Mouse (Mus musculus) heart, embryonic 13.5 days (tissue): ENCODE measurements at regions not wholly inside any gene's neighbourhood (a gene's known extent, or its start where the extent isn't known, plus 50 kb on each side); places are given as distances from the start of the nearest gene placed in this dataset.

Source experiments
- ATAC-seq: fragments of 200-750 bp; cut with Nextera tagmentation; 2 replicates; pipeline ENCODE4 v1.8.0; 2017; ENCODE audit warnings: moderate TSS enrichment; ENCODE audit not compliant: insufficient number of reproducible peaks, low FRiP score, low TSS enrichment; ENCODE audit errors: extremely low read depth
- H3K27ac ChIP-seq: fragments of 300-500 bp; sonication (generic); replicated peaks from 2 replicates; pipeline ENCODE4 v1.5.1; 2015; ENCODE audit warnings: moderate library complexity, mild to moderate bottlenecking, inconsistent platforms
- H3K27me3 ChIP-seq: fragments of 300-500 bp; sonication (generic); replicated peaks from 2 replicates; pipeline ENCODE4 v1.6.1; 2015; ENCODE audit warnings: mild to moderate bottlenecking, inconsistent platforms
- H3K36me3 ChIP-seq: fragments of 300-500 bp; sonication (generic); 2 replicates; pipeline ENCODE4 v1.6.1; 2015; ENCODE audit warnings: mild to moderate bottlenecking, inconsistent platforms
- H3K4me1 ChIP-seq: fragments of 300-500 bp; sonication (generic); 2 replicates; pipeline ENCODE4 v1.6.1; 2015; ENCODE audit warnings: inconsistent platforms
- H3K4me2 ChIP-seq: fragments of 300-500 bp; sonication (generic); 2 replicates; pipeline ENCODE4 v1.6.1; 2015; ENCODE audit warnings: inconsistent platforms, mild to moderate bottlenecking, moderate library complexity
- H3K4me3 ChIP-seq: fragments of 300-500 bp; sonication (generic); 2 replicates; pipeline ENCODE4 v1.5.1; 2015; ENCODE audit warnings: moderate library complexity, mild to moderate bottlenecking, inconsistent platforms
- H3K9ac ChIP-seq: fragments of 300-500 bp; sonication (generic); 2 replicates; pipeline ENCODE4 v1.6.1; 2015; ENCODE audit warnings: inconsistent platforms, mild to moderate bottlenecking, moderate library complexity
- H3K9me3 ChIP-seq: fragments of 300-500 bp; sonication (generic); 2 replicates; pipeline ENCODE4 v1.6.1; 2016; ENCODE audit warnings: inconsistent platforms
- WGBS: fragments of 180-500 bp; shearing (Covaris S2); methylation state at CpG from one replicate; pipeline ENCODE4 v1.1.7; 2015; ENCODE audit warnings: mixed read lengths; 5-methylcytosine and 5-hydroxymethylcytosine counted together

DNA sequence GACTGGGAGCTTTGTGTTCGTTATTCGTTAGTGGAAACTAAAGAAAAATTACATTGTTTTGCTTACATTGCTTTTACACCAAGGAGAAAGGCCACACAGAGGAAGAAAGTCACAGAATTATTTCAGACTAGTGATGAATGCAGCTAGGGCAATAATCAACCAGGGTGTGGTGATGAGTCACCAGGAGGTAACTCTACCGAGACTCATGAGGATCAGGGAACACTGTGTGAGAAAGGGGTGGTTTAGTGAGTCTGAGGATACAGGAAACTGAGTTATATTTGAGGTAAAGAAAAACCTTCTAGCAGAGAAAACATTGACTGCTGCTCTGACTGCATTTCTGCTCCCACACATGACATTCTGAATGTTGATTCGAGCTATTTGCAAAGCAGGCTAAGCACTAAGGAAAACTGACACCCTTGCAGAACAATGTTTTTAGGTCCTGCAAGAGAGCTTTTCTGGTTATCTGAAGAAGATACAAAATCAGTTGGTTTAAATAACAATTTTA, 87.1 kb upstream of the Ldb2 start:
- H3K9ac ChIP-seq: no peak overlapping the region
- WGBS: 64% methylated on average over 4 of the region's 4 CpGs
- H3K27me3 ChIP-seq: no peaks in the 10 kb centered on the region
- H3K36me3 ChIP-seq: no peaks in the 10 kb centered on the region
- no peak overlapping the region for H3K4me3 ChIP-seq
- H3K4me1 ChIP-seq: no peaks in the 10 kb centered on the region
- no peak overlapping the region for H3K27ac ChIP-seq
- H3K4me2 ChIP-seq: no peak overlapping the region
- ATAC-seq: no peak
- no peaks in the 10 kb centered on the region for H3K9me3 ChIP-seq

DNA sequence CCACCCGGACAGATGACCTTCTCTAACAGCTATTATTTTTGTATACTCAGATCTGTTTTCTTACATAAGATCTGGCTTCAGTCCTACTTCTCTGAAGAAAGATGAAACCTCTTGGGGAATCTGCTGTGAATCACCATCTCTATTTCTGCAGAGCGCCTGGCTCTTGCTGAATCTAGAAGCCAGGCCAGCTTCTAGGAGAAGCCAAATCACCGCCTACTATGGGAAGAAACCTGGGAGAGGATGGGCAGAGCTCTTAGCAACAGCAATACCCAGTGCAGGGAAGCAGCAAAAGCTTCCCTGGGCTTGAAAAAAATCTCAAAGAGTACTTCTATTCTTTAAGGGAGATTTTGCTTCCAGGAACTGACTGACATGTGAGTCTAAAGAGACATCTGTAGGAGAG, 77.5 kb upstream of the Ldb2 start:
- Histone ChIP-seq H3K27me3 (no peaks in the 10 kb centered on the region), H3K4me2 (no peak overlapping the region), H3K4me3 (no peak overlapping the region), H3K27ac (no peak overlapping the region), H3K4me1 (no peaks in the 10 kb centered on the region), H3K9me3 (no peaks in the 10 kb centered on the region), H3K36me3 (no peaks in the 10 kb centered on the region), H3K9ac (no peak overlapping the region)
- ATAC-seq: no peak
- 65% methylated on average over 3 of the region's 3 CpGs for WGBS

DNA sequence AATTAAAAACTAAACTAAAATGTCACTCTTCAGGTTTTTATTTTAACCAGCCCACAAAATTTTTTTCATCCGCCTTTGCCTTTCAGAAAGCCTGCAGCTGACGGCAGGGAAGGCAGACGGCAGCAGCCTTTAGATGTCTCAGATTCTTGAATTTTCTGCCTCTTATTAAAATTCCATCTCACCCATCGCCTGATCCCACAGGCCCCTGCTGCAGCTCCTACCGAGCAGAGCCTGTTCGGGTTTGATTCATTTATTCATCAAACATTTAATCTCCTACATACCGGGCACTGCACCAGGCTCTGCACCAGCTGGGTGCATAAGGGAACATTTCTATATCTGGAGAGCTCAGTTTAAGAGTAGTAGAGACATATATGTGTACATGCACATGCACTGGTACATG, 72.8 kb upstream of the Ldb2 start:
- ATAC-seq: no peak
- WGBS: 68% methylated on average over 7 of the region's 7 CpGs
- Histone ChIP-seq H3K36me3 (no peaks in the 10 kb centered on the region), H3K27ac (no peak overlapping the region), H3K4me3 (no peak overlapping the region), H3K9ac (no peak overlapping the region), H3K27me3 (no peaks in the 10 kb centered on the region), H3K4me2 (no peak overlapping the region), H3K4me1 (no peaks in the 10 kb centered on the region), H3K9me3 (no peaks in the 10 kb centered on the region)

DNA sequence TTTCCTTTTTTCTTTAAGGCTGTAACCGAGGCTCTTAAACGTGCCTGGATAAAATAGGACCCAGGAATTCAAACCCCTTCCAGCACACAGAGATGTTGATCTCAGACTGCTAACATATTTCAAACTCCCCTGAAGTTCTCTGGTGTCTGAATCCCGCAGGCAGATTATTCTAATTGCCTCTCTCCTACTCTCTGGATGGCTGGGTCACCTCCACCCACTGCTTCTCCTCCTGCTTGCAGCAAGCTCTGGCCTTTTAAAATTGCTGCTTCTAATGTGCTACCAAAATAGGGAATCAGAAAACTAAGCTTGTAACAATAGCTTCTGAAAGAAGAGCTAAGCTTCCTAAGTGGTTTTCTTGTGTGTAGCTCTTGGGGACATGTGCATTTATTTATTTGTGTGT, 64.4 kb upstream of the Ldb2 start:
- Histone ChIP-seq H3K9ac (no peak overlapping the region), H3K4me1 (no peaks in the 10 kb centered on the region), H3K4me2 (no peak overlapping the region), H3K9me3 (0 out of 2 replicates have a peak, but pooled peaks cover 8% of the 10 kb centered on the region), H3K36me3 (no peaks in the 10 kb centered on the region), H3K27ac (no peak overlapping the region), H3K27me3 (no peaks in the 10 kb centered on the region), H3K4me3 (no peak overlapping the region)
- no peak for ATAC-seq
- 36% methylated on average over 3 of the region's 3 CpGs for WGBS

DNA sequence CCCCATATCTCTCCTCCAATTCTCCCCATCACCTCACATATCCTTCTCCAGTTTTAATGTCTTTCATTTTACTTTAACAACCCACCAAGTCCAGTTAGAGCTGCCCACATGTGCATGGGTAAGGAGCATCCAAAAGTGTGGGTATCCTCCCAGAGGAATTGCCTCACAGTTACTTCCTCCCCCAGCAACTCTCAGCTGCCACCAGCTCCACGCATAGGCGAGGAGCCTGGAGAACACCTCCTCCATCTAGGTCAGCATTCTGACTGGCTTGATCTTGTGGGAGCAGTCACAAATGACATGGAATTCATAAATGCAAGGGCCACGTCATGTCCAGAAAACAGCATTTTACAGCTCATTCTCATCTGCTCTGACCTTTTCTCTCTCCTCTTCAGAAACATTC, 63.9 kb upstream of the Ldb2 start:
- Histone ChIP-seq H3K27me3 (no peaks in the 10 kb centered on the region), H3K27ac (no peak overlapping the region), H3K9ac (no peak overlapping the region), H3K4me3 (no peak overlapping the region), H3K36me3 (no peaks in the 10 kb centered on the region), H3K4me2 (no peak overlapping the region), H3K4me1 (no peaks in the 10 kb centered on the region), H3K9me3 (0 out of 2 replicates have a peak, but pooled peaks cover 8% of the 10 kb centered on the region)
- no peak for ATAC-seq
- WGBS: 70% methylated on average over 3 of the region's 3 CpGs

DNA sequence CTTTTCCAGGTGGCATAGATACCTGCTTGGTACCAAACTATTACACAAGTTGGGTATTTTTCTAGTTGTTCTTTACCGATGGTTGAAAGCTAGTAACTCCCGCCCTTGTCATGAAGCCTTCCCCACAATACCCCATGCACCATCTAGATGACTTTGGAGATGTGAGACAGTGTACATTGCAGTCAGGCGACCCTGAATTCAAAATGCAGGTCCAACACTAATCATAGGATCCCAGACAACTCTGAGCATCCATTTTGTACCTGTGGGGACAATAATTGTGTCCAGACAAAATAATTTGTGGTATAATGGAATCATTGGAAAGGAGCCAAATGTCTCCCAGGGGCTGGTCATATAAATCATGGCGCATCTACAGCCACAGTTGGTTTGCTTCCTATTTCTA, 54.7 kb upstream of the Ldb2 start:
- Histone ChIP-seq H3K36me3 (no peaks in the 10 kb centered on the region), H3K27me3 (no peaks in the 10 kb centered on the region), H3K9ac (no peak overlapping the region), H3K4me3 (no peak overlapping the region), H3K4me2 (no peak overlapping the region), H3K9me3 (no peaks in the 10 kb centered on the region), H3K27ac (no peak overlapping the region), H3K4me1 (no peaks in the 10 kb centered on the region)
- ATAC-seq: no peak
- 76% methylated on average over 4 of the region's 4 CpGs for WGBS
